Mouse (Mus musculus) myocyte (in vitro differentiated cells): Measurements from ENCODE around the gene Adgrl2.

Source experiments
- CEBPB ChIP-seq: IDR thresholded peaks from 2 replicates; pipeline ENCODE4 v1.6.1; 2011; ENCODE audit warnings: mild to moderate bottlenecking, moderate library complexity; ENCODE audit not compliant: poor library complexity, insufficient read depth, severe bottlenecking
- E2F4 ChIP-seq: IDR thresholded peaks from one replicate; pipeline ENCODE4 v1.6.1; 2011; ENCODE audit warnings: mild to moderate bottlenecking, control low read depth, moderate library complexity; ENCODE audit not compliant: insufficient read depth
- MAX ChIP-seq: IDR thresholded peaks from one replicate; pipeline ENCODE4 v1.6.1; 2011; ENCODE audit warnings: low read depth, mild to moderate bottlenecking, control low read depth
- MYOG ChIP-seq, 3 experiments: IDR thresholded peaks; one replicate each; pipeline ENCODE4 v1.6.1; 2011; ENCODE audit warnings: control low read depth in 2 of 3, low read depth in 2 of 3, mild to moderate bottlenecking in 2 of 3; ENCODE audit not compliant: insufficient read length in 2 of 3, control insufficient read depth in 1 of 3, insufficient read depth in 1 of 3
- POLR2A ChIP-seq: IDR thresholded peaks from one replicate; pipeline ENCODE4 v1.6.1; 2011; ENCODE audit warnings: low read depth, mild to moderate bottlenecking, control low read depth, moderate library complexity; ENCODE audit not compliant: insufficient read length
- POLR2AphosphoS2 ChIP-seq: IDR thresholded peaks from one replicate; pipeline ENCODE4 v1.6.1; 2011; ENCODE audit warnings: low read depth, control low read depth; ENCODE audit not compliant: insufficient read length
- SRF ChIP-seq: IDR thresholded peaks from one replicate; pipeline ENCODE4 v1.6.1; 2011; ENCODE audit warnings: low read depth; ENCODE audit not compliant: control insufficient read depth, insufficient read length
- TCF12 ChIP-seq: IDR thresholded peaks from one replicate; pipeline ENCODE4 v1.6.1; 2011; ENCODE audit warnings: mild to moderate bottlenecking, control low read depth; ENCODE audit not compliant: poor library complexity, insufficient read depth, severe bottlenecking
- TCF3 ChIP-seq: IDR thresholded peaks from one replicate; pipeline ENCODE4 v1.6.1; 2011; ENCODE audit warnings: low read depth, control low read depth; ENCODE audit not compliant: insufficient read length
- USF1 ChIP-seq: IDR thresholded peaks from one replicate; pipeline ENCODE4 v1.6.1; 2011; ENCODE audit warnings: low read depth, mild to moderate bottlenecking, control low read depth, moderate library complexity

- TF ChIP-seq POLR2A (no peak), MYOG (IDR thresholded peaks at IDR 0.05; ENCODE audit: control insufficient read depth in 1 of 3, insufficient read depth in 1 of 3, insufficient read length in 2 of 3, low read depth in 2 of 3) (no peak), USF1 (no peak), MAX (no peak), E2F4 (no peak), CEBPB (no peak), POLR2AphosphoS2 (no peak), TCF12 (no peak), TCF3 (no peak), SRF (no peak)
Observed at GRCm38 (mm10) chr3:148867618-148868017, 122.7 kb downstream of the Adgrl2 start.
